Comparison of ENCODE assay signal across 20 mouse cellular contexts in the genomic region with DNA sequence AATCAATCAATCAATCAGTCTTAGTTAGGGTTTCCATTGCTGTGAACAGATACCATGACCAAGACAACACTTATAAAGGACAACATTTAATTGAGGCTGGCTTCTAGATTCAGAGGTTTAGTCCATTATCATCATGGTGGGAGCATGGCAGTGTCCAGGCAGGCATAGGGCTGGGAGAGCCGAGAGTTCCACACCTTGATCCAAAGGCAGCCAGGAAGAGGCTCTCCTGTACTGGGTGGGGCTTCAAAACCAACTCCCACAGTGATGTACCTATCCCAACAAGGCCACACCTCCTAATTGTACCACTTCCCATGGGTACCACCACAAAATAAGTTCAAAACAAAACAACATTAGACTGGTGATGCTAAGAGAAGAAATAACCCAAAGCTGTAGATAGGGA. TPM values are rescaled to one million over a fixed set of nuclear protein-coding genes. Genes with fewer than 3 reads are reported as not detected.
"Had no signal": no experiment of that assay in that cellular context is flagged by ENCODE, and none has a peak within 500 bp of the region (broad histone marks: within the 10 kb centered on the region; RNA-seq: fewer than 3 reads in every experiment).

No protein-coding gene starts in this region.

- H3K27ac ChIP-seq: macrophage; midbrain, embryonic 13.5 days; midbrain, embryonic 15.5 days; neural tube, embryonic 13.5 days; neural tube, embryonic 15.5 days had no signal

- H3K9ac ChIP-seq: lung, embryonic 14.5 days; midbrain, embryonic 13.5 days; midbrain, embryonic 15.5 days; neural tube, embryonic 13.5 days; neural tube, embryonic 15.5 days had no signal

- H3K27me3 ChIP-seq: midbrain, embryonic 13.5 days; midbrain, embryonic 15.5 days; neural tube, embryonic 13.5 days; neural tube, embryonic 15.5 days had no signal

- H3K4me2 ChIP-seq: lung, embryonic 14.5 days; midbrain, embryonic 11.5 days; midbrain, embryonic 13.5 days; midbrain, embryonic 15.5 days; neural tube, embryonic 13.5 days; neural tube, embryonic 15.5 days had no signal

- H3K9me3 ChIP-seq: megakaryocyte, embryonic 14.5 days; midbrain, embryonic 13.5 days; midbrain, embryonic 15.5 days; neural tube, embryonic 13.5 days; neural tube, embryonic 15.5 days had no signal

- H3K4me3 ChIP-seq: megakaryocyte, embryonic 14.5 days; midbrain, embryonic 13.5 days; midbrain, embryonic 15.5 days; myocyte; neural tube, embryonic 13.5 days; neural tube, embryonic 15.5 days had no signal

- ATAC-seq: midbrain, embryonic 13.5 days; midbrain, embryonic 15.5 days had no signal

- H3K4me1 ChIP-seq: midbrain, embryonic 13.5 days; midbrain, embryonic 15.5 days; neural tube, embryonic 13.5 days; neural tube, embryonic 15.5 days had no signal

- DNase-seq: lung, adult 18-20 months; lung, embryonic 14.5 days; lung, postnatal 10 days; lung, postnatal 36 days; retina, postnatal 1 day; right cerebral cortex, adult 18-20 months; right cerebral cortex, postnatal 25 days; right cerebral cortex, postnatal 4 days; spleen, adult 18-20 months; thymus, adult 18-20 months; thymus, postnatal 14 days; thymus, postnatal 36 days had no signal

RNA-seq across cellular contexts. Expression of a gene that starts 21.9 kb away (rescaled TPM):
- polyA plus RNA-seq: midbrain, embryonic 13.5 days had no signal
